Mouse (Mus musculus): ENCODE data around the gene Kif14.
A peak's percentile ranks its signal among the peaks of the same experiment; 100 is the strongest.

GRCm38 (mm10) chr1:136580266-136580665 lies 114.1 kb downstream of the Kif14 start:
- TF ChIP-seq CTCF (IDR thresholded peaks at IDR 0.05 in 2 of 3, conservative IDR thresholded peaks at IDR 0.05 in 1 of 3; ENCODE audit: control insufficient read depth in 1 of 3, insufficient read depth in 1 of 3, low read depth in 2 of 3, low read length in 3 of 3, poor library complexity in 1 of 3, severe bottlenecking in 1 of 3) = no peak
- no peak for TF ChIP-seq TBP (IDR thresholded peaks at IDR 0.05; ENCODE audit: low read depth, low read length)
- no peak for TF ChIP-seq MAX (IDR thresholded peaks at IDR 0.05; ENCODE audit: low read length)
- TF ChIP-seq JUND (IDR thresholded peaks at IDR 0.05; ENCODE audit: low read depth, low read length) = no peak
- no peak for TF ChIP-seq POLR2AphosphoS2 (IDR thresholded peaks at IDR 0.05; ENCODE audit: low read length)
- TF ChIP-seq NELFE (IDR thresholded peaks at IDR 0.05; ENCODE audit: low read depth, low read length) = no peak
- no peak for TF ChIP-seq SMC3 (IDR thresholded peaks at IDR 0.05; ENCODE audit: low read depth, low read length)
- no peak for TF ChIP-seq GATA1 (IDR thresholded peaks at IDR 0.05; ENCODE audit: low read depth, low read length)
- TF ChIP-seq USF2 (IDR thresholded peaks at IDR 0.05; ENCODE audit: borderline replicate concordance in 1 of 2, insufficient read depth in 1 of 2, low read depth in 1 of 2, low read length in 2 of 2) = no peak
- no peak for TF ChIP-seq ZNF384 (IDR thresholded peaks at IDR 0.05; ENCODE audit: low read depth, low read length)
- 0 out of 2 replicates have a peak, but pooled peaks have one; percentile 6 for TF ChIP-seq BHLHE40 (IDR thresholded peaks at IDR 0.05; ENCODE audit: borderline replicate concordance, low read depth, low read length)
- TF ChIP-seq MEF2A (IDR thresholded peaks at IDR 0.05; ENCODE audit: extremely low read depth, insufficient replicate concordance, low read depth, low read length, poor library complexity, severe bottlenecking) = no peak
